Mouse (Mus musculus) cortical plate, adult 2 months (tissue): Measurements from ENCODE around the gene Ahnak.

ENCODE experiments used
- CTCF ChIP-seq: fragments of 200-500 bp; IDR thresholded peaks from 2 replicates; pipeline ENCODE4 v1.5.1; 2011; ENCODE audit warnings: mild to moderate bottlenecking, control low read depth, low read length; ENCODE audit not compliant: insufficient read depth; ENCODE audit errors: extremely low read depth
- POLR2A ChIP-seq: fragments of 200-500 bp; IDR thresholded peaks from 2 replicates; pipeline ENCODE4 v1.6.1; 2011; ENCODE audit warnings: mild to moderate bottlenecking, low read length, control low read depth; ENCODE audit not compliant: insufficient read depth; ENCODE audit errors: extremely low read depth

DNA sequence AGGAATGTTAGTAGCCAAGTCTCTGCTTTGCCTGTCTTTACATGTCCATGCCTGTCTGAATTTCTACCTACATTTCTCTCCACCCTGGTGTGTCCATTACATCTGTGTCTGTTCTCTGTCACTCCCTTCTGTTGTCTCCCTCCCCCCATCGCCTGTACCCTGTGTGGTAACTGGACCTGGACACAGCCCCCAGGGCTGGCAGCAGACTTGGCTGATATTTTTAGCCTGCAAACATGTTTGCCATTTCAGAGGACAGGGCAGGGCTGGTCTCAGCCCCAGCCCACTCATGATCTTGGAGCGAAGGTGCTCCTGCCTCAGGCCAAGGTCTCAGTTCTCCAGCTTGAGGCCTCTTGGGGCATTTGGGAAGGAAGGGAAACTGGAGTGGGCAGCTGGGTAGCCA is 1.3 kb upstream of the Ahnak start:
- TF ChIP-seq CTCF (no peak), POLR2A (no peak)
